Mouse (Mus musculus): ENCODE results near the gene Ahcyl2. TPM values are rescaled to one million over a fixed set of nuclear protein-coding genes. Genes with fewer than 3 reads are reported as not detected.

Ahcyl2 gene
- polyA plus RNA-seq, 1 experiment from 2014 or later, result 15.2 TPM

- ATAC-seq (ENCODE audit: insufficient number of reproducible peaks, insufficient read depth, low FRiP score, low TSS enrichment, low read depth), result no peak
- H3K27me3 ChIP-seq, result no peaks in the 10 kb centered on the region
These were observed 53.1 kb downstream of the Ahcyl2 start for GRCm38 (mm10) chr6:29820926-29821325.

GRCm38 (mm10) chr6:29821770-29822169, 54.0 kb downstream of the Ahcyl2 start:
- H3K9ac ChIP-seq, result no peak overlapping the region
- no peaks in the 10 kb centered on the region for H3K36me3 ChIP-seq
- H3K9me3 ChIP-seq, result no peaks in the 10 kb centered on the region
- no peak overlapping the region for H3K27ac ChIP-seq
- no peak overlapping the region for H3K4me2 ChIP-seq
- H3K27me3 ChIP-seq, result no peaks in the 10 kb centered on the region
- H3K4me3 ChIP-seq, result no peak overlapping the region
- 46% methylated on average over 1 of the region's 1 CpGs for WGBS
- no peak for ATAC-seq (ENCODE audit: insufficient number of reproducible peaks, insufficient read depth, low FRiP score, low TSS enrichment, low read depth)
- H3K4me1 ChIP-seq, result no peaks in the 10 kb centered on the region

More at GRCm38 (mm10) chr6:29820926-29821325, 53.1 kb downstream of the Ahcyl2 start:
- Histone ChIP-seq H3K4me3 (no peak overlapping the region), H3K9ac (no peak overlapping the region), H3K36me3 (no peaks in the 10 kb centered on the region), H3K9me3 (no peaks in the 10 kb centered on the region), H3K4me2 (no peak overlapping the region), H3K27ac (no peak overlapping the region), H3K4me1 (no peaks in the 10 kb centered on the region)
- 94% methylated on average over 3 of the region's 3 CpGs for WGBS

GRCm38 (mm10) chr6:29825302-29825701, 57.5 kb downstream of the Ahcyl2 start:
- WGBS, result 64% methylated on average over 2 of the region's 2 CpGs
- H3K27me3 ChIP-seq, result no peaks in the 10 kb centered on the region

GRCm38 (mm10) chr6:29827291-29828242, 59.8 kb downstream of the Ahcyl2 start:
- H3K4me2 ChIP-seq, result no peak overlapping the region
- ATAC-seq (ENCODE audit: insufficient number of reproducible peaks, insufficient read depth, low FRiP score, low TSS enrichment, low read depth), result no peak
- 73% methylated on average over 5 of the region's 5 CpGs for WGBS

More at GRCm38 (mm10) chr6:29825302-29825701, 57.5 kb downstream of the Ahcyl2 start:
- Histone ChIP-seq H3K4me1 (no peaks in the 10 kb centered on the region), H3K9me3 (no peaks in the 10 kb centered on the region), H3K27ac (no peak overlapping the region), H3K4me3 (no peak overlapping the region), H3K36me3 (no peaks in the 10 kb centered on the region), H3K9ac (no peak overlapping the region), H3K4me2 (no peak overlapping the region)
- no peak for ATAC-seq (ENCODE audit: insufficient number of reproducible peaks, insufficient read depth, low FRiP score, low TSS enrichment, low read depth)

GRCm38 (mm10) chr6:29828574-29829234, 60.9 kb downstream of the Ahcyl2 start:
- H3K36me3 ChIP-seq, result no peaks in the 10 kb centered on the region
- H3K9me3 ChIP-seq, result no peaks in the 10 kb centered on the region
- no peak overlapping the region for H3K27ac ChIP-seq
- no peak overlapping the region for H3K4me2 ChIP-seq
- H3K4me1 ChIP-seq, result no peaks in the 10 kb centered on the region
- no peak overlapping the region for H3K4me3 ChIP-seq
- ATAC-seq (ENCODE audit: insufficient number of reproducible peaks, insufficient read depth, low FRiP score, low TSS enrichment, low read depth), result no peak
- no peak overlapping the region for H3K9ac ChIP-seq
- no peaks in the 10 kb centered on the region for H3K27me3 ChIP-seq
- 78% methylated on average over 3 of the region's 3 CpGs for WGBS

More at GRCm38 (mm10) chr6:29827291-29828242, 59.8 kb downstream of the Ahcyl2 start:
- Histone ChIP-seq H3K9me3 (no peaks in the 10 kb centered on the region), H3K27me3 (no peaks in the 10 kb centered on the region), H3K36me3 (no peaks in the 10 kb centered on the region), H3K4me3 (no peak overlapping the region), H3K4me1 (no peaks in the 10 kb centered on the region), H3K27ac (no peak overlapping the region), H3K9ac (no peak overlapping the region)

GRCm38 (mm10) chr6:29832356-29832755, 64.5 kb downstream of the Ahcyl2 start:
- Histone ChIP-seq H3K4me1 (no peaks in the 10 kb centered on the region), H3K9me3 (no peaks in the 10 kb centered on the region), H3K4me2 (no peak overlapping the region), H3K36me3 (no peaks in the 10 kb centered on the region), H3K4me3 (no peak overlapping the region), H3K27me3 (no peaks in the 10 kb centered on the region), H3K27ac (no peak overlapping the region), H3K9ac (no peak overlapping the region)
- no peak for ATAC-seq (ENCODE audit: insufficient number of reproducible peaks, insufficient read depth, low FRiP score, low TSS enrichment, low read depth)
- 84% methylated on average over 4 of the region's 4 CpGs for WGBS

- H3K27me3 ChIP-seq, result no peaks in the 10 kb centered on the region
- H3K36me3 ChIP-seq, result no peaks in the 10 kb centered on the region
- no peak overlapping the region for H3K4me3 ChIP-seq
- H3K9me3 ChIP-seq, result no peaks in the 10 kb centered on the region
- 88% methylated on average over 4 of the region's 4 CpGs for WGBS
- ATAC-seq (ENCODE audit: insufficient number of reproducible peaks, insufficient read depth, low FRiP score, low TSS enrichment, low read depth), result no peak
- H3K9ac ChIP-seq, result no peak overlapping the region
- no peaks in the 10 kb centered on the region for H3K4me1 ChIP-seq
- H3K27ac ChIP-seq, result no peak overlapping the region
- no peak overlapping the region for H3K4me2 ChIP-seq
These were observed 65.3 kb downstream of the Ahcyl2 start for GRCm38 (mm10) chr6:29833117-29833516.

GRCm38 (mm10) chr6:29833568-29834255, 65.9 kb downstream of the Ahcyl2 start:
- Histone ChIP-seq H3K27ac (no peak overlapping the region), H3K9me3 (no peaks in the 10 kb centered on the region), H3K4me3 (no peak overlapping the region), H3K4me1 (no peaks in the 10 kb centered on the region), H3K36me3 (no peaks in the 10 kb centered on the region), H3K27me3 (no peaks in the 10 kb centered on the region), H3K9ac (no peak overlapping the region), H3K4me2 (no peak overlapping the region)
- 61% methylated on average over 4 of the region's 4 CpGs for WGBS
- no peak for ATAC-seq (ENCODE audit: insufficient number of reproducible peaks, insufficient read depth, low FRiP score, low TSS enrichment, low read depth)

GRCm38 (mm10) chr6:29835543-29836177, 67.8 kb downstream of the Ahcyl2 start:
- Histone ChIP-seq H3K9me3 (no peaks in the 10 kb centered on the region), H3K27me3 (no peaks in the 10 kb centered on the region), H3K4me1 (no peaks in the 10 kb centered on the region), H3K4me2 (no peak overlapping the region), H3K27ac (no peak overlapping the region), H3K36me3 (0 out of 2 replicates have a peak, but pooled peaks cover 3% of the 10 kb centered on the region), H3K9ac (no peak overlapping the region), H3K4me3 (no peak overlapping the region)
- ATAC-seq (ENCODE audit: insufficient number of reproducible peaks, insufficient read depth, low FRiP score, low TSS enrichment, low read depth), result no peak
- 82% methylated on average over 3 of the region's 3 CpGs for WGBS

GRCm38 (mm10) chr6:29837579-29837978, 69.8 kb downstream of the Ahcyl2 start:
- Histone ChIP-seq H3K9ac (no peak overlapping the region), H3K27me3 (no peaks in the 10 kb centered on the region), H3K4me1 (no peaks in the 10 kb centered on the region), H3K36me3 (0 out of 2 replicates have a peak, but pooled peaks cover 3% of the 10 kb centered on the region), H3K9me3 (no peaks in the 10 kb centered on the region), H3K27ac (no peak overlapping the region), H3K4me2 (no peak overlapping the region), H3K4me3 (no peak overlapping the region)
- ATAC-seq (ENCODE audit: insufficient number of reproducible peaks, insufficient read depth, low FRiP score, low TSS enrichment, low read depth), result no peak
- WGBS, result 90% methylated on average over 2 of the region's 2 CpGs

GRCm38 (mm10) chr6:29838531-29838930, 70.7 kb downstream of the Ahcyl2 start:
- 95% methylated on average over 3 of the region's 3 CpGs for WGBS
- Histone ChIP-seq H3K27me3 (no peaks in the 10 kb centered on the region), H3K4me2 (no peak overlapping the region)

More at GRCm38 (mm10) chr6:29838531-29838930, 70.7 kb downstream of the Ahcyl2 start:
- no peak overlapping the region for H3K9ac ChIP-seq
- no peak overlapping the region for H3K27ac ChIP-seq
- H3K4me1 ChIP-seq, result no peaks in the 10 kb centered on the region
- no peak overlapping the region for H3K4me3 ChIP-seq
- no peaks in the 10 kb centered on the region for H3K9me3 ChIP-seq
- 0 out of 2 replicates have a peak, but pooled peaks cover 3% of the 10 kb centered on the region for H3K36me3 ChIP-seq
- ATAC-seq (ENCODE audit: insufficient number of reproducible peaks, insufficient read depth, low FRiP score, low TSS enrichment, low read depth), result no peak

All from embryonic facial prominence, embryonic 13.5 days (tissue).